Mouse (Mus musculus): ENCODE results near the gene Slc15a1. TPM values are rescaled to one million over a fixed set of nuclear protein-coding genes. Genes with fewer than 3 reads are reported as not detected.
"Not testable (repeated sequence)": the region's sequence is repeated elsewhere in the genome, so short reads cannot be mapped to it uniquely, and the experiment has no call there.

Gene Slc15a1
- total RNA-seq, 2 experiments from 2014 or later = not detected

GRCm38 (mm10) chr14:121413726-121414125 is 91.3 kb downstream of the Slc15a1 start:
- DNase-seq (ENCODE audit: low spot score) = not testable (repeated sequence)

Other genes with a start within 250 kb of the Slc15a1 start
- gene Stk24, start 125.2 kb downstream of the Slc15a1 start, total RNA-seq (2021) = 10 to 100 TPM; 27.9 to 31.2 TPM

Data from gastrocnemius, adult 18-20 months (tissue).